Mouse (Mus musculus): Measurements from ENCODE around the gene Vmn2r56. TPM values are rescaled to one million over a fixed set of nuclear protein-coding genes. Genes with fewer than 3 reads are reported as not detected.
"Not testable (repeated sequence)": the region's sequence is repeated elsewhere in the genome, so short reads cannot be mapped to it uniquely, and the experiment has no call there.

Vmn2r56 gene
- not detected in 2 replicates for total RNA-seq (2021)
- long read RNA-seq, result 0 reads

DNA sequence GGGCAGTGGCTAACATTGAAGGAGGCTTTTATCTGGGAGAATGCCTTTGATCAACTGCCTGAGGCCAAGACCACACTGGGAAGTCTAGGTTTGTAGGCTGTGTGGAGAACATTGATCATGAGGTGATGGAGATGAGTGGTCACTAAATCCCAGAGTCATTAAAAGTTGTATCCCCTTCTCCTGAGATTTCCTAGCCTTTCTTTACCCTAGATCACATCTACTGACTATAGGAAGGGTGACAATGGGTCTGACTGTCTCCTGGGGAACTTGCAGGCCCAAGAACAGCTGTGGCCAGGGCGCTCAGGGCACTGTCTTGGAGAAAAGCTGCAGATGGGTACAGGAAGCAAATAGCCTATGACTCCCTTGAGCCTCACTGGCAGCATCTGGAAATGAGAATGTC is at the start of gene Vmn2r56:
TSS of gene Vmn2r56 (minus strand) at position 101 of the 400 bp plus-strand sequence.
- DNase-seq, result no peak

DNA sequence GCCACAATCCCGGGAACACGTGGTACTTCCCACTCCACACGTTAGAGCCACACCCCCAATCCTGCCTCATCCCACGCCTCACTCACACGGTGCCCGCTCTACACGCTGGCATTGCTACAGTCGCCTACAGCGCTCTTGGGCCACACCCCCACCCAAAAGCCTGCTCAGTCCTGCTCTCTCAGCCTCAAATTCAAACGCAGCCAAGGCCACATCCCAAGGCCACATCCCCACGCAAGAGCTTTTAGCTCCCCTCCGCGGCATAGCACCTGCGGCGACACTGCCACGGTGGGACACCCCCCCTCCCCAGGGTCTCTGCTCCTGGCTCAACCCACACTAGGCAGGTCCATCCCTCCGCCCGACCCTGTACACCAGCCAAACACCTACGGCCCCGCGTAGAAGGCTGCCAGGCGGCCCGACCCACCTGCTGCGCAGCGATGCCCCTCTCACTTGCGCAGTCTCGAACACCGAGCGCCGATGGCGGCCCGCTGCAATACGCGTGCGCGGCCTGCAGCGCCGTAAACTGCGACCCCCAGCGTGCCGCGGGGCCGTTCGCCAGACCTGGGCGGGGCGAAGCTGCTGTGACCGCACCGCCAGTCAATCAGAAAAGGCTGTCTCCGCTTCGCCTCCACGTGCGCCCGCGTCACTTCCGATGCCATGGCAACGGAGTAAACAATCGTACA is 45.5 kb upstream of the Vmn2r56 start:
- peak; percentile 81 for DNase-seq

GRCm38 (mm10) chr7:12779782-12780150 is 45.0 kb upstream of the Vmn2r56 start:
- DNase-seq, result no peak

DNA sequence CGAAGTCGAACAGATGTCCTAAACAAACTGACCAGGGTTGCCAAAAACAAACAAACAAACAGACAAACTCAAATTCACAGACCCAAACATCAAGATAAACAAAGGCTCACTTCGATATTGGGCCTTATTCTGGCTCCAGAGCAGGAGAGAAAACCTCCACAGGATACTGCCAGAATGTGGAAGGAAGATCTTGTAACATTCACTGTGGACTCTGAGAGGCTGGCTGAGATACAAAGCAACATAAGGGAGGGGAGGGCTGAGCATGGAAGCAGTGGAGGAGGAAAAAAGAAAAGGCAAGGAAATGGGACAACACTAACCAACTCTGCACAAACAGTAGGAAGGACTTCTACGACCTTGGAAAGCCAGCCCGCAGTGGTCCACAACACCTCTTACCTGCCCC is 44.3 kb upstream of the Vmn2r56 start:
- DNase-seq, result no peak

GRCm38 (mm10) chr7:12774606-12775005 is 39.8 kb upstream of the Vmn2r56 start:
- peak; percentile 10 for DNase-seq

DNA sequence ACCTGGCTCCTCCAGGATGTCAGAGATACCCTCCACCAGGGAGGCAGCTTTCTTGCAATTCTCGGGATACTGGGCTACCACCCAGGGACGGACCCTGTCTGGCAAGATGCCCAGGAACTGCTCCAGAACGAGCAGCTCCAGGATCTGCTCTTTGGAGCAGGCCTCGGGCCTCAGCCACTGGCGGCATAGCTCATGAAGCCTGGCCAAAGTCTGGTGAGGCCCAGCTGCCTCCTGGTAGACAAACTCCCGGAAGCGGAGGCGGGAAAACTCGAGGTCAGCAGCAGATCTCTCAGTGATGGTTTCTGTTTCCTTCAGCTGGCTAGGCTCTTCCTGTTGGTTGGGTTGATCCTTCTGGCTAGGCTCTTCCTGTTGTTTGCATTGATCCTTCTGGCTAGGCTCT is 39.3 kb upstream of the Vmn2r56 start:
- no peak for DNase-seq

DNA sequence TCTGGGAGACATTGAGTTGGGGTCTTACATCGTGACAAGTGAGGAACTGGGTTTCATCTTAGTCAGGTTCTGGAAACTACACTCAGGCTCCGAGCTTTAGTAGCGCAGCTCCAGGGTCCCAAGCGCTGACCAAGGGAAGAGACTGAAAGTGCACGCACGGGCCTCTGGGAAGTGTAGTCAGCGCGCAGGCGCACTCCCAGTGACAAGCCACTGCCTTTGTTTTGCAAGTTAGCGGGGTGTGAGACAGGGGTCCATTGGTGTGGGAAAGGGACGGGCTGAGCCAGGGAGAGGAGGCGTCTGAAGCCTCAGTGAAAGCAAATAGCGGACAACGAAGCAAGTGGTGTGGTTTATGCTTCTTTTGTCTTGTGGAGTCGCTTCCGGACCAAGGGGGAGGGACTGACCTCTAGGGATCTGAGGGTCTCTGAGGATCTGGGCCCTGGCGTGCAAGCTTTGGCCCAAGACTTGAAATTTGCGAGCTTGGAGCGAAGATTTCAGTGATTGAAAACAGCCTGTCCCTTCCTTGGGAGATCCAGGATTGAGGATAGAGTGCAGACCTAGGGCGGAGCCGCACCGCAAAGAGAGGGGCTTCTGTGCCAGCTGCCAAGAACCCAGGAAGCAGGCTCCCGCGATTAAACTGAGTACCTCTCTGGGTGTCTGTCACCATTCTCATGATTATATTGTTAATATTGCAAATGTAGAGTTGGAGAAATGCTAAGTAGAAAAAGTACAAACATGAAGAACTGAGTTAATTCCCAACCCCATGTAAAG is 14.8 kb upstream of the Vmn2r56 start:
- DNase-seq, result no peak

DNA sequence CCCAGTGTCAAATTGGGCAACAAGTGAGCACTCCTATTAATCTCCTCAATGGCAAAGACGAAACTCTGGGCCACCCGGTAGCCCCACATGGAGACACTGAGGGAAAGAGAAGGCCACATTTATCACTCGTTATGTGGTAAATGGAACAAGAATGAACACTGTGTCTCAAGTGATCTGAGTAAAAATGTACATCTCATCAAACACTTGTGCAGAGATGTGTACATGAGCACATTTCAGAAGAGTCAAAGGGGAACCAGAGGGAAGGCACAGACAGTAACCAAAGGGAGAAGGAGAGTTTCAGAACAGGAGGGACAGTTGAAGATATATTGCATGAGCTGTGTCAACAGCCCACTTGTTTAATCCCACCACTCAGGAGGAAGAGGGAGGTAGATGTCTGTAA is 49.9 kb downstream of the Vmn2r56 start, which contains the start of gene Vmn2r55:
TSS of gene Vmn2r55 (minus strand) at position 101 of the 400 bp plus-strand sequence.
- not testable (repeated sequence) for DNase-seq

DNA sequence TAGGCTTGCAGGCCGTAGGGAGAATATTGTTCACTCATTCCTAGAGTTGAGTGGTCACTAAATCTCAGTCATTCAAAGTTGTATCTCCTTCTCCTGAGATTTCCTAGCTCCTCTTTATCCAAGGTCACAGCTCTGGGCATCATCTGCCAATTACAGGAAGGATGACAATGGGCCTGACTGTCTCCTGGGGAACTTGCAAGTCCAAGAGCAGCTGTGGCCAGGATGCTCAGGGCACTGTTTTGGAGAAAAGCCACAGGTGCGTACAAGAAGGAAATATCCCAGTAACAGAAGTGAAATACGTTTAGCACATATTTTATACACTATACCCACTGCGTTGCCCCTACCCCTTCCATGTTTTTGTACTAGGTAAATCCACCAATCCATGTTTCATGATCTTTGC is 94.6 kb downstream of the Vmn2r56 start, which contains the start of gene Vmn2r54:
TSS of gene Vmn2r54 (minus strand) at position 101 of the 400 bp plus-strand sequence.
- not testable (repeated sequence) for DNase-seq

Other genes starting within 250 kb of the Vmn2r56 start
- gene 2900092C05Rik, start 222.5 kb downstream of the Vmn2r56 start, total RNA-seq (2021), result not detected in 2 replicates
- 0.03 TPM in 1 of 2 replicates, not detected in the other for gene Vmn2r53, start 126.2 kb downstream of the Vmn2r56 start, total RNA-seq (2021)
- not detected in 2 replicates for gene Vmn2r54, start 94.7 kb downstream of the Vmn2r56 start, total RNA-seq (2021)
- gene Vmn2r55, start 50.0 kb downstream of the Vmn2r56 start, total RNA-seq (2021), result not detected in 2 replicates
- 5.8 and 8.1 TPM in 2 replicates for gene Zscan18, start 68.6 kb upstream of the Vmn2r56 start, total RNA-seq (2021)
- 15.1 and 15.2 TPM in 2 replicates for gene Zfp329, start 83.9 kb upstream of the Vmn2r56 start, total RNA-seq (2021)
- gene Zfp110, start 99.8 kb upstream of the Vmn2r56 start, total RNA-seq (2021), result 23.1 and 27.2 TPM in 2 replicates
- 3.6 and 3.7 TPM in 2 replicates for gene Zfp128, start 146.2 kb upstream of the Vmn2r56 start, total RNA-seq (2021)
- 13.6 and 17.5 TPM in 2 replicates for gene Zscan22, start 162.8 kb upstream of the Vmn2r56 start, total RNA-seq (2021)
- 829 and 881 TPM in 2 replicates for gene Rps5, start 187.3 kb upstream of the Vmn2r56 start, total RNA-seq (2021)
- gene Rnf225, start 192.4 kb upstream of the Vmn2r56 start, total RNA-seq (2021), result 0.18 and 0.29 TPM in 2 replicates
- gene Zfp324, start 230.8 kb upstream of the Vmn2r56 start, total RNA-seq (2021), result 12.8 and 13.1 TPM in 2 replicates
- gene Zfp446, start 242.8 kb upstream of the Vmn2r56 start, total RNA-seq (2021), result 8.0 and 9.0 TPM in 2 replicates

All from adrenal gland, postnatal 25 days (tissue).